Mouse (Mus musculus) liver, postnatal 0 days (tissue): ENCODE results near the gene Mmd. TPM values are rescaled to one million over a fixed set of nuclear protein-coding genes. Genes with fewer than 3 reads are reported as not detected.

ENCODE experiments used
- ATAC-seq: fragments of 200-750 bp; cut with Nextera tagmentation; 2 replicates; pipeline ENCODE4 v1.8.0; 2017; ENCODE audit warnings: mild to moderate bottlenecking, moderate library complexity
- DNase-seq: peaks from one replicate; pipeline ENCODE4 v3.0.0-alpha.2; 2016
- H3K27ac ChIP-seq: fragments of 300-500 bp; sonication (generic); 2 replicates; pipeline ENCODE4 v1.5.1; 2014; ENCODE audit warnings: antibody characterized with exemption, moderate library complexity, mild to moderate bottlenecking, low read depth
- H3K27me3 ChIP-seq: fragments of 300-500 bp; sonication (generic); 2 replicates; pipeline ENCODE4 v1.6.1; 2014; ENCODE audit warnings: low read length, control low read depth, mixed read lengths; ENCODE audit not compliant: insufficient read depth
- H3K36me3 ChIP-seq: fragments of 300-500 bp; sonication (generic); replicated peaks from 2 replicates; pipeline ENCODE4 v1.6.1; 2014; ENCODE audit warnings: mild to moderate bottlenecking, control low read depth, low read length, moderate library complexity, mixed read lengths; ENCODE audit not compliant: insufficient read depth
- H3K4me1 ChIP-seq: fragments of 300-500 bp; sonication (generic); 2 replicates; pipeline ENCODE4 v1.6.1; 2014; ENCODE audit warnings: antibody characterized with exemption, mild to moderate bottlenecking, control low read depth; ENCODE audit not compliant: insufficient read depth
- H3K4me2 ChIP-seq: fragments of 300-500 bp; sonication (generic); 2 replicates; pipeline ENCODE4 v1.6.1; 2014; ENCODE audit warnings: low read depth, mild to moderate bottlenecking, low read length, moderate library complexity, mixed read lengths
- H3K4me3 ChIP-seq: fragments of 300-500 bp; sonication (generic); 2 replicates; pipeline ENCODE4 v1.5.1; 2014; ENCODE audit warnings: low read depth, low read length
- H3K9ac ChIP-seq: fragments of 300-500 bp; sonication (generic); replicated peaks from 2 replicates; pipeline ENCODE4 v1.6.1; 2014; ENCODE audit warnings: mild to moderate bottlenecking, moderate library complexity
- H3K9me3 ChIP-seq: fragments of 300-500 bp; sonication (generic); 2 replicates; pipeline ENCODE4 v1.6.1; 2016; ENCODE audit warnings: mild to moderate bottlenecking, control low read depth, low read length, mixed read lengths
- CTCF ChIP-seq: sonication (generic); IDR thresholded peaks from 2 replicates; pipeline ENCODE4 v1.5.1; 2016; ENCODE audit warnings: antibody characterized with exemption, low read depth
- EP300 ChIP-seq: IDR thresholded peaks from 2 replicates; pipeline ENCODE4 v1.6.1; 2016; ENCODE audit warnings: antibody characterized with exemption, low read depth, mild to moderate bottlenecking
- WGBS: fragments of 180-500 bp; shearing (Covaris S2); extraction: QIAGEN DNeasy Blood & Tissue Kit; methylation state at CpG from one replicate; pipeline ENCODE4 v1.1.7; 2014; ENCODE audit not compliant: insufficient replicate concordance; 5-methylcytosine and 5-hydroxymethylcytosine counted together
- polyA plus RNA-seq: library from polyadenylated mRNA; unstranded; fragments of >200 nt; fragmentation: Nextera tagmentation; extraction: Ambion mirVana; gene quantifications from 2 replicates; pipeline ENCODE4 v1.2.1, GENCODE M21; 2015

Gene Mmd
- polyA plus RNA-seq, 1 experiment from 2014 or later = 51.1 TPM

DNA sequence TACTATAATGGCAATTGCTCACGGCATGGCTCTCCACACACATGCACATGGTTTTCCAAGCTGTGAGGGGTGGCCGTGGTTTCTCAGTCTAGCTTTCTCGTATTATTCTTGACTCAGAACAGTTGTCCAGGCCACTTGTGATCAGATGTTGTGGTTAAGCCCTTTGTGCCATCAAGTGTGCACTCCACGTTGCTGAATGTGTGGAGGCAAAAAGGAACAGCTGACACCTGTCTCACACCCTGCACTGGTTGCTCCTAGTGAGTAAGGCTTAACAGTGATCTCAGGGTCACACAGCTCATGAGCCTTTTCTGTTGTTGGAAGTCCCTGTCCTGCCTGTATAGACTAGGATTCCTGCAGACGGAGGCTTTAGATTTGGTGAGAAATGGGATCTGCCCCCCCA, 56.8 kb downstream of the Mmd start:
- WGBS = 79% methylated on average over 5 of the region's 5 CpGs
- H3K9ac ChIP-seq = no peak overlapping the region
- H3K9me3 ChIP-seq = no peaks in the 10 kb centered on the region
- ATAC-seq (no peak), DNase-seq (no peak)
- H3K36me3 ChIP-seq = no peaks in the 10 kb centered on the region
- no peak overlapping the region for H3K4me3 ChIP-seq
- no peaks in the 10 kb centered on the region for H3K4me1 ChIP-seq
- H3K27ac ChIP-seq = no peak overlapping the region
- no peaks in the 10 kb centered on the region for H3K27me3 ChIP-seq
- no peak overlapping the region for H3K4me2 ChIP-seq
- no peak for TF ChIP-seq CTCF
- no peak for TF ChIP-seq EP300

DNA sequence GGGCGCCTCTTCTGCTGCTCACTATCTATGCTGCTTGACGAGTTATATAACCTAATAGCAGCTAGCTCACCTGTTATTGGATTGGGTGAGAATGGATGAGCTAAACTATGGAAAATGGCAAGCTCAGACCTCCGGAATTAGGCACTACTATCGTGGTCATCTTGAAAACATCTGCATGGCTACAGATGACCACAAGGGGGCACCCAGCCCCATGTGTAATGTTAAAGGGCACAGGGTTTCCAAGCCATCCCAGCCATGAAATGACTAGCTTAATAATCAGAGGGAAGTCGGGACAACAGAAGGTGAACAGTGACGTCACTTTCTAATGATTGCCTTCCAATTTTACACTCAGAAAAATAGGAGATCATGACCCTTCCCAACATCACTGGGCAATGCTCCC, 57.7 kb downstream of the Mmd start:
- WGBS = 42% methylated on average over 6 of the region's 6 CpGs
- ATAC-seq = no peak
- no peaks in the 10 kb centered on the region for H3K9me3 ChIP-seq
- H3K36me3 ChIP-seq = no peaks in the 10 kb centered on the region
- H3K4me2 ChIP-seq = no peak overlapping the region
- DNase-seq = peak; percentile 57
- H3K27ac ChIP-seq = no peak overlapping the region
- no peak overlapping the region for H3K9ac ChIP-seq
- TF ChIP-seq EP300 (no peak), CTCF (peak; percentile 87)
- no peak overlapping the region for H3K4me3 ChIP-seq
- no peaks in the 10 kb centered on the region for H3K27me3 ChIP-seq
- H3K4me1 ChIP-seq = no peaks in the 10 kb centered on the region

DNA sequence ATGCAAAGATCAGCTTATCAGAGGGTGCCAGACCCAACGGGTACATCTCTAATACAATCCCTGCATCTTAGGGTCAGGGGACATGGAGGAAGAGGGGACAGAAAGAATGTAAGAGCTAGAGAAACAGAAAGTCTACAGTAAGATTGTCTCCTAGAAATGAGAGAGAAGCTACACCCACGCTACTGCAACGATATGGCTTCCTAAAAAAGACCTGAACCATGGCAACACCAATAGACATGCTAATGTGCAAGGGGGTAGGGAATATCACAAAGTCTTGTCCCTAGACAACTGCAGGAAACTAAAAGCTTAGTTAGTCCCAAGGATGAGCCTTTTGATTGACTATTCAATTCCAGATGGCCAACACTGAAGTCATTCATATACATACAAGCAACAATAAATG, 65.3 kb downstream of the Mmd start:
- Histone ChIP-seq H3K27me3 (no peaks in the 10 kb centered on the region), H3K27ac (no peak overlapping the region), H3K4me2 (no peak overlapping the region), H3K9me3 (no peaks in the 10 kb centered on the region), H3K36me3 (no peaks in the 10 kb centered on the region), H3K4me3 (no peak overlapping the region), H3K4me1 (no peaks in the 10 kb centered on the region), H3K9ac (no peak overlapping the region)
- TF ChIP-seq EP300 (no peak), CTCF (no peak)
- 64% methylated on average over 3 of the region's 3 CpGs for WGBS
- no peak for DNase-seq
- ATAC-seq = no peak

DNA sequence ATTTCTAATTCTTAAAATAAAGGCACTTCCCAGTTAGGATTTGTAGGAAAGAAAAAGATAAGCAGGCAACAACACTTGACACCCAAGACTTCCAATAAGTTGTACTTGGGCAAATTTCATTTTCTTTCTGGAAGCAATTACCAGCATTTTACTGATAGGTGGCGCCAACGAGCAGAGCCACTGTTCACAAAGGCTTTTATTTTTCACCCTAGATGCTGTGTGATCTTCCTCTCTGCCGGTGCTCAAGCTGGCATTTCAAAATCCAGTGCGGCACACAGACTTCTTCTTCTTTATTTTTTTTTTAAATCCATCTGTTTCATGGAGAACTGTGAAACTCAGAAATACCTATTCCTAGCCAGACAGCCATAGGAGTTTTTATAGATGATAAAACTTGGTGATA, 68.2 kb downstream of the Mmd start:
- Histone ChIP-seq H3K9me3 (no peaks in the 10 kb centered on the region), H3K27me3 (no peaks in the 10 kb centered on the region), H3K4me1 (no peaks in the 10 kb centered on the region), H3K4me3 (no peak overlapping the region), H3K9ac (no peak overlapping the region), H3K36me3 (no peaks in the 10 kb centered on the region), H3K27ac (no peak overlapping the region), H3K4me2 (no peak overlapping the region)
- no peak for TF ChIP-seq EP300
- peak; percentile 80 for TF ChIP-seq CTCF
- DNase-seq (peak; percentile 41), ATAC-seq (no peak)
- WGBS = 10% methylated on average over 4 of the region's 4 CpGs

DNA sequence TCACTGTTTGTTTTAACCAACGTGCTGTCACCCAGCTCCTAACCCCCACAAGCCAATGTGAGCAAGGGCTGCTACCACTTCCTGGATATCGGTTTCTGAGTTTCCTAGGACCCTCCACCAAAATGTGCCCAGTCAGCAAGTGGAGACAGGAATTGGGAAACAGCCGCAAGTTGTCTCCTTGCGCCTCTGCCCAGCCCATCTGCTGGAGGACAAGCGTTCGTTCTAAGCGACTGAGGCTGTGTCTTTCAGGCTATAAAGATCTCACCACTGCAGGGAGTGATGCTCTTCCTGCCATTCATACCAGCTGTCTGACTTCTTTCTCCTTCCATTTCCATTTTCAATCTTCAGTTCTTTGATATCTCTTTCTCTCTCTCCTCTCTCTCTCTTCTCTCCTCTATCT, 71.7 kb downstream of the Mmd start:
- no peak overlapping the region for H3K4me2 ChIP-seq
- no peaks in the 10 kb centered on the region for H3K36me3 ChIP-seq
- DNase-seq (no peak), ATAC-seq (no peak)
- no peak overlapping the region for H3K9ac ChIP-seq
- H3K27ac ChIP-seq = no peak overlapping the region
- 58% methylated on average over 7 of the region's 7 CpGs for WGBS
- TF ChIP-seq EP300 (no peak), CTCF (no peak)
- no peaks in the 10 kb centered on the region for H3K27me3 ChIP-seq
- H3K4me1 ChIP-seq = no peaks in the 10 kb centered on the region
- H3K9me3 ChIP-seq = no peaks in the 10 kb centered on the region
- no peak overlapping the region for H3K4me3 ChIP-seq

DNA sequence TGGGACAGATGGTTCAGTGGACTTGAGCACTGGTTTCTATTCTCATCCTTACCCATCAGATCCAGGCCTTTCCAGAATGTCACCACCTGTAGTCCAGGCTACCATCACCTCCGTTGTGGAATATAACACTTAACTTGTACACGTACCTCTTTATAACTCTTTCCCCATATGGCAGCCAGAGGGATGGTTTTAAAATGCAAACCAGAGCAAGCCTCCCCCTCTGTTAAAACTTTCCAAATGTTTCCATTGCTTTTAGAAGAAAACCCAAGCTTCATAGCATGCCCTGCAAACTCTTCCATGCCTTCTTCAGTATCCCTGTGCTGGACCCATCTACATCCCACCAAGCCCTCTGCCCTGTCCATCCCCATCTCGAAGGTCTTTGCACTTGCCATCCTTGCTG, 75.3 kb downstream of the Mmd start:
- no peak for ATAC-seq
- TF ChIP-seq EP300 (no peak), CTCF (no peak)
- Histone ChIP-seq H3K4me1 (no peaks in the 10 kb centered on the region), H3K27ac (no peak overlapping the region), H3K27me3 (no peaks in the 10 kb centered on the region), H3K9ac (no peak overlapping the region), H3K4me2 (no peak overlapping the region), H3K36me3 (no peaks in the 10 kb centered on the region), H3K9me3 (no peaks in the 10 kb centered on the region), H3K4me3 (no peak overlapping the region)
- DNase-seq = no peak
- WGBS = 80% methylated on average over 3 of the region's 3 CpGs

DNA sequence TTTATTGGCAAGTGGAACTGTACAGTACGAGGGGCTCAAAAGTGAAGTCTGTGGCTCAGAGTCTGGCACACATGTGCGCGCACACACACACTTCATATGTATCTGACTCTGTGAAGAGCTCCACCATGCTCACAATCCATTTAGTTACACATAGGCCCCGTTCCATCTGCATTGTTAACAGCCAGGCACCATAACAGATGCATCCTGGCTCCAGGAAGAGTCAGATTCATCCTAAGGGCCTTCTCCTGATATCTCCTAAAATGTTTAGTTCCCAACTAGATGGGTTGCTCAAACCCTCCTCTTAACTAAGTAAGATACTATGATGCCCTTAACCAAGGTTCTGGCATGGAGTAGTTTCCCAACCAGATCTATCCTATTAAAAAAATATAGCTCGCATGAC, 76.9 kb downstream of the Mmd start:
- 83% methylated on average over 5 of the region's 5 CpGs for WGBS
- DNase-seq = no peak
- TF ChIP-seq CTCF = no peak
- TF ChIP-seq EP300 = no peak

More for the DNA sequence above, 76.9 kb downstream of the Mmd start:
- Histone ChIP-seq H3K4me3 (no peak overlapping the region), H3K9ac (no peak overlapping the region), H3K9me3 (no peaks in the 10 kb centered on the region), H3K27me3 (no peaks in the 10 kb centered on the region), H3K36me3 (no peaks in the 10 kb centered on the region), H3K4me1 (no peaks in the 10 kb centered on the region), H3K4me2 (no peak overlapping the region), H3K27ac (no peak overlapping the region)
- ATAC-seq = no peak
